Mouse (Mus musculus): ENCODE measurements at regions not wholly inside any gene's neighbourhood (a gene's known extent, or its start where the extent isn't known, plus 50 kb on each side); places are given as distances from the start of the nearest gene placed in this dataset.
"Not testable (repeated sequence)": the region's sequence is repeated elsewhere in the genome, so short reads cannot be mapped to it uniquely, and the experiment has no call there.

- no peak for DNase-seq
Measured at GRCm38 (mm10) chr12:27960064-27960463, 592.1 kb downstream of the Dcdc2c start.

DNA sequence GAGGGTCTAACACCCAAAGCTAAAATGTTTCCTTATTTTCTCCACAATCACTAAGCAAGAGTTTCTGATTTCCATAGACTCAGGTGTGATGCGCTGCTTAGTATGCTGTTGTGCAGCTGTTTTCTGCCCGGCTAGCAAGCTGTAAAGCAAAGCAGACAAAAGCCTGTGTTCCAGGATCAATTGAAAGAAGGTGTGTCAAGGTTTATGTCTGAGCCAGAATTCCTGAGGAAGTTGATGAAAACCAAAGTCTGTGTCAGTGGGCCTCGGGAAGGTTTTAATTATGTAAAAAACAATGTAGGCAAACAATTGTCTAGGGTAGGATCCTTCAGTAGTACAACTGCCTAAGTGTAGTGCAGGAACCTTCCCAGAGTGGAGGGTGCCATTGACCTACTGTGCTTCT lies 604.6 kb downstream of the Dcdc2c start:
- no peak for DNase-seq

GRCm38 (mm10) chr12:27946866-27947459 lies 604.6 kb upstream of the Sox11 start:
- no peak for DNase-seq

GRCm38 (mm10) chr12:27945411-27945810 lies 603.0 kb upstream of the Sox11 start:
- DNase-seq = no peak

DNA sequence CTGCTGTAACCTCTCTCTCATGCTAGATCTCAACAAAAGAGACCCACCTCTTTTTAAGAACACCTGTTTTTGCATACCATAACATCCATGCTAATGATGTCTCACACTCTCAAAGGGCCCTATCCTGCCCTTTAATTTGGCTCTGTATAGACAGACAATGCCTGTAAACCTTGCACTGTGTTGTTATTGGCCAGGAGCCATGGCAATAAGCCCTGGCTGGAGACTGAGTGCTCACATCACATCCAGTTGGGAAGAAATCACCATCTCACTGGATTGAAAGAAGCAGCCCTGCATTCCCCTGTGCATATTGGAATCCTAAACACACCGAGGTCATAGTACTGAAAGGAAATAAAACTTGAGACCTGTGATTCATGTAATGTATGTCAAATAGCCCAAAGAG lies 598.7 kb upstream of the Sox11 start:
- DNase-seq = no peak

- no peak for DNase-seq
Measured at GRCm38 (mm10) chr12:27932382-27933140, 590.2 kb upstream of the Sox11 start.

GRCm38 (mm10) chr12:27928366-27928963 lies 586.1 kb upstream of the Sox11 start:
- no peak for DNase-seq

GRCm38 (mm10) chr12:27926730-27927129 lies 584.4 kb upstream of the Sox11 start:
- DNase-seq = no peak

GRCm38 (mm10) chr12:27920607-27921006 lies 578.2 kb upstream of the Sox11 start:
- DNase-seq = no peak

GRCm38 (mm10) chr12:27916401-27916920 lies 574.1 kb upstream of the Sox11 start:
- no peak for DNase-seq

GRCm38 (mm10) chr12:27909417-27910100 lies 567.2 kb upstream of the Sox11 start:
- no peak for DNase-seq

- not testable (repeated sequence) for DNase-seq
Measured at GRCm38 (mm10) chr12:27896682-27897081, 554.3 kb upstream of the Sox11 start.

DNA sequence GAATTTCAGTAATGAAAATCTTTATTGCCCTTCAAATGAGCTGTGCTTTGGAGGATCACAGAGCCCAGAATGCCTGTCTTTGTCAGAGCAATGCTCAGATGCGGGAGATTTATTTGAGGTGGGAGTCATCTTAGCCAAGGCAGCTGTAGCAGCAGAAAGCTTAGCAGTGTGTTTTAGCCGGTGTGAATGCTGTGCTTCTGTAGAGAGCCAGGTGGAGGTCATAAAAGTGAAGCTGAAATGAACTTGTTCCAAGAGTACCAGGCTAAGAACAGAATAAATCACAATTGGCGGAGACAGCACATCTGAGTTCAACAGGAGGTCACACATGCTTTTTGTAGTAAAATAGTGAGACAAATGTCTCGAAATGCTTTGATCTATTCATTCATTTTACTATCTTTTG lies 539.3 kb upstream of the Sox11 start:
- no peak for DNase-seq

DNA sequence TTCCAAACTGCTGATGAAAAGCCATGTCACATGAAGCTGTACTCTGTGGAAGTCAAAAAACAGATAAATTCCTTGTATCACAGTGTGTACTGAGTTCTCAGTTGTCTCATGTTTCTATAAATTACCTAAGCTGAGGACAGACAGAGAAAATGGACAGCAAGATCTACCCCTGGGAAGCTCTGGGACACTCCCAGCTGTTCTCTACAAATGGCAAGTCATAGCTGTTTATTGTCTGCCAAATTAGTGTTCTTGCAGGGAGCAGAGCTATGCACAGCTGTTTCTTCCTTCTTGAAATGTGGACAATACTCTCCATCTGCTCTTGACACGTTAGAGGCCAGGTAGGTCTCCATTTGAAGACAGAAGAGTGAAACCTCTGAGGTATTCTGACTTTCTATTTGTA lies 524.0 kb upstream of the Sox11 start:
- no peak for DNase-seq

DNA sequence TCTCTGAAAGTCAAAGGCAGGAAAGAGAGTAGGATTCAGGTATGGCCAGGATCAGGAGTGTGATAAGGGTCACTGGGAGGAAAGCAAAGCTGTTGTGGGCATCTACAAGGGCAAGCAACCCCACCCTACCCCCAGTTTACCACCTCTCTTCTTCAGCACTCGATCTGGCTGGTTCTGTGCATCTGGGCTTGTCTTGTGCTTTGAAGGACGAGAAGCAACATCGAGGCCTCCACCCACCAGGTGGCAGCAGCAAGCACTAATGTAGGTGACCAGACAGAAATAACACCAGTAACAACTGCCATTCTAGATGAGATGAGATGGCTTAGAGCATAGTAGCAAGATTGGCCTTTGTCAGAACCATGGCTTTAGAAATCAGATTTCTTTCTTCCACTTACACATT lies 507.2 kb upstream of the Sox11 start:
- no peak for DNase-seq

DNA sequence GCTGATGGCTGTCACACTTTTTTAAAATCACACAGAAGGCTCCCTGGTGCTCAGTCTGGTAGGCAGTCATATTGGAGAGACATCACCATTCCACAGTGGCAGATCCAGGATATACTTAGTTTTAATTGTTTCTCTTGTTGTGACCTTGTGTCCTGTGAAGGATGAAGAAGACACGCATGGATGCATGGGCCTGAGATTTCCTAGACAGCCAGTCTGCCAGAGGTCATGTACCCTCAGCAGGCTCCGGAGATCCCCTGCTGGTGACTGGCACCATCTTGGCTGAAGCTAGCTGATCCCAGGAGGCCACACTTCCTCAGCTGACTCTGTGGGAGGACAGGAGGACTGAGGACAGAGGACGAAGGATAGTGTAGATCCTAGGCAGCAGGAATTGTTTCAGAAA lies 506.7 kb upstream of the Sox11 start:
- DNase-seq = no peak

DNA sequence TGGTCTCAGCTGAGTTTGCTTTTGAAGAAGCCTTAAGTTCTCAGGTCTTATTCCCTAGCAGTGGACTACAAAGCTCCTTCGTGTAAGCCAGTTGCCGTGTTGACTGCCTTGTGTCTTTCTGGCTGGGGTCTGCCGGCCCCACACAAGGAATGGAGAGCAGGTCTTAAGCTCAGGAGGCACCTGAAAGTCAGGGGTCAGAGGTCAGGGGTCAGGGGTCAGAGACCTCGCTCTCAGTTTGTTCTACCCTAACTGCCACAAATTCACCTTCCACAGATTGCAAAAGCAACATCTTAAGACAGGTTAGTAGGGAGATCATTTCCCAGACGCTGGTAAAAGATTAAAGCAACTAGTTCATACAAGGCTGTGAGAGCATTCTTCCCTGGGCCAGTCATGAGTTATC lies 505.8 kb upstream of the Sox11 start:
- no peak for DNase-seq

GRCm38 (mm10) chr12:27847397-27847796 lies 505.0 kb upstream of the Sox11 start:
- DNase-seq = no peak

GRCm38 (mm10) chr12:27844958-27845357 lies 502.6 kb upstream of the Sox11 start:
- no peak for DNase-seq

GRCm38 (mm10) chr12:27838955-27839354 lies 496.6 kb upstream of the Sox11 start:
- no peak for DNase-seq

GRCm38 (mm10) chr12:27838384-27838783 lies 496.0 kb upstream of the Sox11 start:
- no peak for DNase-seq

DNA sequence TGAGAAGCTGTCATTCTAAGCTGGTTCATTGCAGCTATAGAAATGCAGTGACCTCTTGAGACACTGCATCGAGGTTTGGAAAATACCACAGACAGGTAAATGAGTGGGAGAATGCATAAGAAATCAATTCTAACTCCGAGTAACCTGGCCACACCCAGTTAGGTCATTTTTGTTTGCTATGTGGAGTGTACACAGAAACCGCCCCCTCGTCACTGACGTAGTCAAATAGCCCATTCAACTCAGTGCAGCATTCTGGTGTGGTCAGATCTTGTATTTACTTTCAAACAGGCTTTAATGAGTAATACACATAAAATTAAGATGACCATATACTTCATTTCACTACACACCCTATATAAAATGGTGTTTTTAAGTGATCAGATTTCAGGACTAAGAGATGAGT lies 483.8 kb upstream of the Sox11 start:
- no peak for DNase-seq

GRCm38 (mm10) chr12:27823392-27823791 lies 481.0 kb upstream of the Sox11 start:
- no peak for DNase-seq

- no peak for DNase-seq
Measured at GRCm38 (mm10) chr12:27796642-27797041, 454.3 kb upstream of the Sox11 start.

Measured in cerebellum, adult 8-10 months (tissue).